Mouse (Mus musculus) left cerebral cortex, adult 9 months (tissue): Measurements from ENCODE around the gene Olfr139.

Source experiments
- DNase-seq, 2 experiments: peaks; one replicate each; pipeline ENCODE4 v3.0.0; 2022; ENCODE audit warnings: low spot score in 2 of 2

The Olfr139 gene

GRCm38 (mm10) chr11:74056451-74056850 lies at the start of gene Olfr139, which contains the start of gene Olfr399:
TSS of gene Olfr139 (minus strand) at chr11:74056551.
TSS of gene Olfr399 (minus strand) at chr11:74056615.
- no peak for DNase-seq

GRCm38 (mm10) chr11:74105066-74105465 lies 48.7 kb upstream of the Olfr139 start:
- DNase-seq: no peak

DNA sequence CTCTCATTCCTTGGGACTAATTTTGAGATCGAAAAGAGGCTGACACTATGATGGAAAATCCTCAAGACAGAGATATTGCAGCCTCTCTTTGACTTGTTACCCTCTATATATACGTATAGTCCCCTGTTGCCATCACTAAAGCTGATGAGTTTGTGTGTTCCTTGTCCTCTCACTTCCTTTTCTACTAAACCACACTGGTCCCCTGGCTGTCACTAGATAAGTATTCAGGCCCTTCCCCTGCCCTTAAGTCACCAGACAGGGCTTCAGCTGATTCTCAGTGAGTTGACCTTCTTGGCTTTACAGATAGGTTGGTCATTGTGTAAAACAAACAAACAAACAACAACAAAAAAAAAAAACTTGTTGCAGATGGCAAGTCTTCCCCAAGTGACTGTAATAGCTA lies 45.2 kb upstream of the Olfr139 start:
- DNase-seq: no peak

- DNase-seq: no peak
These were observed 44.4 kb upstream of the Olfr139 start for GRCm38 (mm10) chr11:74100724-74101123.

- DNase-seq: no peak
These were observed 13.3 kb upstream of the Olfr139 start, which contains the start of gene Zfp616 for GRCm38 (mm10) chr11:74069655-74070054. TSS of gene Zfp616 (plus strand) at chr11:74069955.

GRCm38 (mm10) chr11:74051347-74051746 lies 5.0 kb downstream of the Olfr139 start:
- DNase-seq: no peak
